Mouse (Mus musculus): Measurements from ENCODE around the gene Tmigd1. TPM values are rescaled to one million over a fixed set of nuclear protein-coding genes. Genes with fewer than 3 reads are reported as not detected.

Tmigd1 gene
- polyA plus RNA-seq, 1 experiment from 2014 or later = not detected

GRCm38 (mm10) chr11:76874766-76875165 is 27.2 kb upstream of the Tmigd1 start:
- Histone ChIP-seq H3K9ac (no peak overlapping the region), H3K4me3 (replicated peaks; ENCODE audit: low read length) (no peak overlapping the region), H3K9me3 (ENCODE audit: control insufficient read depth, low read length) (no peaks in the 10 kb centered on the region), H3K27me3 (ENCODE audit: control insufficient read depth, insufficient read depth, low read length) (no peaks in the 10 kb centered on the region), H3K4me1 (replicated peaks; ENCODE audit: control insufficient read depth, insufficient read depth, low read length) (no peaks in the 10 kb centered on the region), H3K36me3 (replicated peaks; ENCODE audit: control insufficient read depth, insufficient read depth) (no peaks in the 10 kb centered on the region), H3K4me2 (replicated peaks) (no peak overlapping the region), H3K27ac (no peak overlapping the region)
- ATAC-seq (ENCODE audit: low FRiP score) (no peak), DNase-seq (ENCODE audit: low spot score) (no peak)
- 79% methylated on average over 6 of the region's 6 CpGs for WGBS

DNA sequence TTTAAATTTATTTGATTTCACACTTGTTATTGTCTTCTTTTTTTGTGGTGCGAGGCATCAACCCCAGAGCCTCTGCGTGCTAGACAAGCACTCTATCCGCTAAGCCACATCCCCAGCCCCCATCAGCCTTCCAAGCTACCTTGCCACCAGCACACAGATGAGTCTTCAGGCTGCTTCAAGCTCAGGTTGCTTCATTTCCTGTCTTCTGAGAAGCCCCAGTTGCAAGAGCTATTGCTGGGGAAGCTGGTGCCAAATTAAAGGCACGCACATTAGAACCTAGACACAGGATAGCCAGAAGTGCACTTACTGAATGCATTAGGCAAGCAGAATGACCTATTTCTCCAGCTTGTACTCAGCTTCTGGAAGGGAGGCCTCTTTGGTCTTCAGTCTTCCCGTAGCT is 22.1 kb upstream of the Tmigd1 start:
- no peak overlapping the region for H3K4me3 ChIP-seq (replicated peaks; ENCODE audit: low read length)
- H3K27me3 ChIP-seq (ENCODE audit: control insufficient read depth, insufficient read depth, low read length) = no peaks in the 10 kb centered on the region
- DNase-seq (ENCODE audit: low spot score) (no peak), ATAC-seq (ENCODE audit: low FRiP score) (no peak)
- H3K9me3 ChIP-seq (ENCODE audit: control insufficient read depth, low read length) = no peaks in the 10 kb centered on the region
- no peak overlapping the region for H3K27ac ChIP-seq
- H3K4me1 ChIP-seq (replicated peaks; ENCODE audit: control insufficient read depth, insufficient read depth, low read length) = no peaks in the 10 kb centered on the region
- 84% methylated on average over 5 of the region's 5 CpGs for WGBS
- no peak overlapping the region for H3K4me2 ChIP-seq (replicated peaks)
- no peaks in the 10 kb centered on the region for H3K36me3 ChIP-seq (replicated peaks; ENCODE audit: control insufficient read depth, insufficient read depth)
- H3K9ac ChIP-seq = no peak overlapping the region

DNA sequence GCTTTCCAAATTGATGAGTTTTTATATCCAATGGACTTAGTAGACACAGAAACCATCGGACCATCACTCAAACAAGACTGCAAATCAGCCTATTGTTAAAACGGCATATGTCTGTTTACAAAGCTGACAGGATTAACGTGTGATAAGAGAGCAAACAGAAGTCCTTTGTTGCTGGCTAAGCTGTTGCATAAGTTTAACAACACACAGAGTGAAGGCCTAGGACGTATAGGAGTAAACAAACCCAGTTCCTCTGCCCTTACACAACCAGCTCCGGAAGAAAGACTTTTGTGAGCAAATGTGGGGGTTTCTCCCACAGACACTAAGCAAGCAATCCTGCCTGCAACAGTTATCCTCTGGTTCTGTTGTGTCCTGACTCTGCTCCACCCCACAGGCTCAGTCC is 17.5 kb upstream of the Tmigd1 start:
- Histone ChIP-seq H3K4me1 (replicated peaks; ENCODE audit: control insufficient read depth, insufficient read depth, low read length) (no peaks in the 10 kb centered on the region), H3K27ac (no peak overlapping the region), H3K27me3 (ENCODE audit: control insufficient read depth, insufficient read depth, low read length) (no peaks in the 10 kb centered on the region), H3K36me3 (replicated peaks; ENCODE audit: control insufficient read depth, insufficient read depth) (no peaks in the 10 kb centered on the region), H3K4me2 (replicated peaks) (no peak overlapping the region), H3K9ac (no peak overlapping the region), H3K4me3 (replicated peaks; ENCODE audit: low read length) (no peak overlapping the region), H3K9me3 (ENCODE audit: control insufficient read depth, low read length) (no peaks in the 10 kb centered on the region)
- 55% methylated on average over 5 of the region's 5 CpGs for WGBS
- DNase-seq (ENCODE audit: low spot score) = no peak
- no peak for ATAC-seq (ENCODE audit: low FRiP score)

- Histone ChIP-seq H3K27me3 (ENCODE audit: control insufficient read depth, insufficient read depth, low read length) (no peaks in the 10 kb centered on the region), H3K4me3 (replicated peaks; ENCODE audit: low read length) (no peak overlapping the region), H3K36me3 (replicated peaks; ENCODE audit: control insufficient read depth, insufficient read depth) (no peaks in the 10 kb centered on the region), H3K9ac (no peak overlapping the region), H3K4me2 (replicated peaks) (no peak overlapping the region), H3K9me3 (ENCODE audit: control insufficient read depth, low read length) (no peaks in the 10 kb centered on the region), H3K4me1 (replicated peaks; ENCODE audit: control insufficient read depth, insufficient read depth, low read length) (no peaks in the 10 kb centered on the region), H3K27ac (no peak overlapping the region)
- DNase-seq (ENCODE audit: low spot score) (no peak), ATAC-seq (ENCODE audit: low FRiP score) (no peak)
- WGBS = 76% methylated on average over 10 of the region's 10 CpGs
Observed at GRCm38 (mm10) chr11:76889339-76890164, 12.4 kb upstream of the Tmigd1 start.

DNA sequence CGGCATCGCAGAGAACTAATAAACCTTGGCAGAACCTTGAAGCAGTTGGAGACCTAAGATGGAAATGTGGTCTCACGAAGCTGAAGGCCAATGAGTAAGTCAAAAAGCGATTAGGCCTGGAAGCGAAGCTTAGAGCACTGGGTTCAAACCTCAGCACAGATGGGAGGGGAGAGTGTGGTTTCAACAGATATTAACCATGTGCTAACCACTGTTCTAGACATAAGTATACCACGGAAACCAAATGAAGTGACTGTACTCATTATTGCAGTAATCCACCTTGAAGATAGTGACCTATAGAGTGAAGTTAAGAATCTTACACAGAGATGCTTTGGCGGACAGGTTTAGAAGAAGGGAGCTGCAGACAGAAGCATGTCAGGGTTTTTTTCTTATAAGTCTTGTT is 10.8 kb upstream of the Tmigd1 start:
- Histone ChIP-seq H3K27ac (no peak overlapping the region), H3K4me1 (replicated peaks; ENCODE audit: control insufficient read depth, insufficient read depth, low read length) (no peaks in the 10 kb centered on the region), H3K4me3 (replicated peaks; ENCODE audit: low read length) (no peak overlapping the region), H3K9ac (no peak overlapping the region), H3K9me3 (ENCODE audit: control insufficient read depth, low read length) (no peaks in the 10 kb centered on the region), H3K36me3 (replicated peaks; ENCODE audit: control insufficient read depth, insufficient read depth) (no peaks in the 10 kb centered on the region), H3K4me2 (replicated peaks) (no peak overlapping the region), H3K27me3 (ENCODE audit: control insufficient read depth, insufficient read depth, low read length) (no peaks in the 10 kb centered on the region)
- no peak for DNase-seq (ENCODE audit: low spot score)
- 92% methylated on average over 7 of the region's 7 CpGs for WGBS
- no peak for ATAC-seq (ENCODE audit: low FRiP score)

DNA sequence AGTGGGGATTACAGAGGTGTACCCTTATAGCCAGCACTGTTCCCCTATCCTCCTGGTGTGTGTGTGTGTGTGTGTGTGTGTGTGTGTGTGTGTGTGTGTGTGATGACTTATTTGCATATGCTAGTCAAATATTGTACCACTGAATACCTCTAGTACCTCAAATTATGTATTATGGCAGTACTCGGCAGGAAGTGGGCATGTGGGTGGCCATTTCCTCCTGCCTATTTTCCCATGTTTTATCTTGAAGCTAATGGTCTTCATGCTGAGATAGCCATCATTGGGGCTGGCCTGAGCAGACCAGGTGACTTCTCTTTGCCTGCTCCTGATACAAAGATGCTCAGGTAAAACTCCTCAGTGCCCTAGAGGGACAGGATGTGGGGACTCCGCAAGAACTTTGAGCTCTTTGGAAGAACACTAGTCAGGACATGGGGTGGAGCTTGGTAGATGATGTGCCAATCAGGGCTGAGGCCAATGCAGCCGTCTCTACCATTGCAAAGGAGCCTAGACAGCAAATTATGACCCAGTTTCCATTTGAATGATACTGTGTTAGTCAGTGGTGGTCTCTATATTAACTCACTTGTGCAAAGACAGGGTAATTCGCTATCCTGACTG is 10.1 kb upstream of the Tmigd1 start:
- WGBS = 88% methylated on average over 4 of the region's 4 CpGs
- no peaks in the 10 kb centered on the region for H3K9me3 ChIP-seq (ENCODE audit: control insufficient read depth, low read length)
- H3K27me3 ChIP-seq (ENCODE audit: control insufficient read depth, insufficient read depth, low read length) = no peaks in the 10 kb centered on the region
- H3K9ac ChIP-seq = no peak overlapping the region
- H3K4me2 ChIP-seq (replicated peaks) = no peak overlapping the region
- no peak overlapping the region for H3K27ac ChIP-seq
- ATAC-seq (ENCODE audit: low FRiP score) (no peak), DNase-seq (ENCODE audit: low spot score) (no peak)
- H3K4me1 ChIP-seq (replicated peaks; ENCODE audit: control insufficient read depth, insufficient read depth, low read length) = no peaks in the 10 kb centered on the region
- no peaks in the 10 kb centered on the region for H3K36me3 ChIP-seq (replicated peaks; ENCODE audit: control insufficient read depth, insufficient read depth)
- H3K4me3 ChIP-seq (replicated peaks; ENCODE audit: low read length) = no peak overlapping the region

- Histone ChIP-seq H3K4me1 (replicated peaks; ENCODE audit: control insufficient read depth, insufficient read depth, low read length) (no peaks in the 10 kb centered on the region), H3K9ac (no peak overlapping the region), H3K4me3 (replicated peaks; ENCODE audit: low read length) (no peak overlapping the region), H3K9me3 (ENCODE audit: control insufficient read depth, low read length) (no peaks in the 10 kb centered on the region), H3K36me3 (replicated peaks; ENCODE audit: control insufficient read depth, insufficient read depth) (no peaks in the 10 kb centered on the region), H3K27ac (no peak overlapping the region), H3K4me2 (replicated peaks) (no peak overlapping the region), H3K27me3 (ENCODE audit: control insufficient read depth, insufficient read depth, low read length) (no peaks in the 10 kb centered on the region)
- WGBS = 85% methylated on average over 3 of the region's 3 CpGs
- DNase-seq (ENCODE audit: low spot score) = no peak
- ATAC-seq (ENCODE audit: low FRiP score) = no peak
Observed at GRCm38 (mm10) chr11:76892972-76893371, 9.0 kb upstream of the Tmigd1 start.

DNA sequence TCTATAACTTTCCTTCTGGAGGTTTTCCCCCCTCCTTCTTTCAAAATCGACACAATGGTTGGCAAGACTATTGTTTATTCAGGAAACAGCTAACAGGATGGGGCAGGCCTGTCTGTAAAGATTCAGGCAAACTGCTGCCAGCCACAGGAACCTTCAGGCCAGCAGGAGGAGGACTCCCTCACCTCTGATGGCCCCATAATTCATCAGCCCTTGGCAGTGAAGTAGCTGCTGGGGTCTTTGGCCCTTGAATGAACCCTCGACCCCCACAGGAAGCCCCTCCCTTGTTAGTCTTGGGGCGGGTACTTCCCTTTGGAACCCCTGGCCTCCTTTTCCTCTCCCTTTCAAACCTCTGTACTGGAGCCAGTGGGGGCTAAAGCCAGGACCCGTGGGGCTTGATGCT is 8.4 kb upstream of the Tmigd1 start:
- no peak overlapping the region for H3K4me3 ChIP-seq (replicated peaks; ENCODE audit: low read length)

GRCm38 (mm10) chr11:76894240-76894639 is 7.7 kb upstream of the Tmigd1 start:
- 33% methylated on average over 5 of the region's 5 CpGs for WGBS
- no peak overlapping the region for H3K27ac ChIP-seq
- no peak overlapping the region for H3K4me2 ChIP-seq (replicated peaks)
- no peaks in the 10 kb centered on the region for H3K27me3 ChIP-seq (ENCODE audit: control insufficient read depth, insufficient read depth, low read length)
- H3K9ac ChIP-seq = no peak overlapping the region
- no peak overlapping the region for H3K4me3 ChIP-seq (replicated peaks; ENCODE audit: low read length)
- ATAC-seq (ENCODE audit: low FRiP score) (no peak), DNase-seq (ENCODE audit: low spot score) (peak; percentile 62)
- H3K36me3 ChIP-seq (replicated peaks; ENCODE audit: control insufficient read depth, insufficient read depth) = no peaks in the 10 kb centered on the region
- no peaks in the 10 kb centered on the region for H3K4me1 ChIP-seq (replicated peaks; ENCODE audit: control insufficient read depth, insufficient read depth, low read length)
- no peaks in the 10 kb centered on the region for H3K9me3 ChIP-seq (ENCODE audit: control insufficient read depth, low read length)

More for the DNA sequence above, 8.4 kb upstream of the Tmigd1 start:
- WGBS = 30% methylated on average over 4 of the region's 4 CpGs
- no peaks in the 10 kb centered on the region for H3K27me3 ChIP-seq (ENCODE audit: control insufficient read depth, insufficient read depth, low read length)
- no peaks in the 10 kb centered on the region for H3K36me3 ChIP-seq (replicated peaks; ENCODE audit: control insufficient read depth, insufficient read depth)
- H3K27ac ChIP-seq = no peak overlapping the region
- no peak overlapping the region for H3K4me2 ChIP-seq (replicated peaks)
- DNase-seq (ENCODE audit: low spot score) (no peak), ATAC-seq (ENCODE audit: low FRiP score) (no peak)
- no peaks in the 10 kb centered on the region for H3K9me3 ChIP-seq (ENCODE audit: control insufficient read depth, low read length)
- no peaks in the 10 kb centered on the region for H3K4me1 ChIP-seq (replicated peaks; ENCODE audit: control insufficient read depth, insufficient read depth, low read length)
- no peak overlapping the region for H3K9ac ChIP-seq
